Mouse (Mus musculus) right cerebral cortex, adult 18-20 months (tissue): ENCODE measurements around the gene Cdc14a.

Experiments used
- DNase-seq: peaks from one replicate; pipeline ENCODE4 v3.0.0; 2022; ENCODE audit warnings: mixed read lengths

Gene Cdc14a

GRCm38 (mm10) chr3:116327001-116327615, 96.7 kb downstream of the Cdc14a start:
- peak; percentile 93 for DNase-seq

GRCm38 (mm10) chr3:116325501-116325900, 98.3 kb downstream of the Cdc14a start:
- DNase-seq = no peak

- DNase-seq = no peak
These were observed 104.1 kb downstream of the Cdc14a start for GRCm38 (mm10) chr3:116319696-116320095.

GRCm38 (mm10) chr3:116311838-116312237, 112.0 kb downstream of the Cdc14a start:
- no peak for DNase-seq

GRCm38 (mm10) chr3:116311173-116311572, 112.7 kb downstream of the Cdc14a start:
- no peak for DNase-seq

GRCm38 (mm10) chr3:116310672-116311071, 113.2 kb downstream of the Cdc14a start:
- no peak for DNase-seq

- no peak for DNase-seq
These were observed 113.8 kb downstream of the Cdc14a start for GRCm38 (mm10) chr3:116310033-116310432.

- no peak for DNase-seq
These were observed 118.8 kb downstream of the Cdc14a start for GRCm38 (mm10) chr3:116304800-116305753.

GRCm38 (mm10) chr3:116302581-116302980, 121.3 kb downstream of the Cdc14a start:
- DNase-seq = no peak

GRCm38 (mm10) chr3:116301754-116302153, 122.1 kb downstream of the Cdc14a start:
- DNase-seq = no peak

GRCm38 (mm10) chr3:116298727-116299126, 125.1 kb downstream of the Cdc14a start:
- DNase-seq = no peak

GRCm38 (mm10) chr3:116298003-116298402, 125.8 kb downstream of the Cdc14a start:
- no peak for DNase-seq

GRCm38 (mm10) chr3:116297170-116297569, 126.7 kb downstream of the Cdc14a start:
- DNase-seq = no peak

- no peak for DNase-seq
These were observed 133.6 kb downstream of the Cdc14a start for GRCm38 (mm10) chr3:116290041-116290815.

GRCm38 (mm10) chr3:116288833-116289232, 135.0 kb downstream of the Cdc14a start:
- DNase-seq = no peak

- no peak for DNase-seq
These were observed 139.1 kb downstream of the Cdc14a start for GRCm38 (mm10) chr3:116284735-116285134.

- no peak for DNase-seq
These were observed 139.8 kb downstream of the Cdc14a start for GRCm38 (mm10) chr3:116283996-116284395.

GRCm38 (mm10) chr3:116281663-116282062, 142.2 kb downstream of the Cdc14a start:
- DNase-seq = no peak

GRCm38 (mm10) chr3:116277146-116277545, 146.7 kb downstream of the Cdc14a start:
- no peak for DNase-seq

GRCm38 (mm10) chr3:116271679-116272078, 152.2 kb downstream of the Cdc14a start:
- no peak for DNase-seq

- no peak for DNase-seq
These were observed 156.7 kb downstream of the Cdc14a start for GRCm38 (mm10) chr3:116267036-116267654.

GRCm38 (mm10) chr3:116266360-116266759, 157.5 kb downstream of the Cdc14a start:
- no peak for DNase-seq

GRCm38 (mm10) chr3:116263977-116264376, 159.9 kb downstream of the Cdc14a start:
- DNase-seq = no peak
